Mouse (Mus musculus) ZHBTc4 (cell line): ENCODE measurements around the gene Cdx4.

ENCODE experiments used
- DNase-seq: peaks from one replicate; pipeline ENCODE4 v3.0.0-alpha.2; 2011; ENCODE audit warnings: low read depth, low spot score

Gene Cdx4

DNA sequence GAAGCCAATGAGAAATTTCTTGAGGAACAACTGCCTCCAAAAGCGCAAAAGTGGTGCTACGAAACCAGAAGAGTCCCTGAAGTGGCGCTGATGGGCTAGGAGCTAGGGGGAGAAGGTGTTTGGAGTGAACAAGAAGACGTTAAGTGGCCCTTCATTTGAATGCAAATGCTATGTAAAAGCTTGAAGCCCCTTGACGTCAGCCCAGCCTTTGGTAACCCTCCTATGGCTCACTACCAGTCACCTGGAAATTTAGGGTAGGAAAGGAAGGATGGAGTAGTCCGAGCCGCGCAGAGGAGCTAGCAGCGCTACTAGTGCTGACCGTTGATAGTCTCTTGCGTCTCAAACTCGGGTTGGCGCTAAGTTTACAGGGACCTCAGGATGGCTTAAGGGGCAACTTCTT is at the start of gene Cdx4:
Gene Cdx4 (plus strand): TSS at position 253 of the 400 bp plus-strand sequence.
- peak; percentile 55 for DNase-seq

DNA sequence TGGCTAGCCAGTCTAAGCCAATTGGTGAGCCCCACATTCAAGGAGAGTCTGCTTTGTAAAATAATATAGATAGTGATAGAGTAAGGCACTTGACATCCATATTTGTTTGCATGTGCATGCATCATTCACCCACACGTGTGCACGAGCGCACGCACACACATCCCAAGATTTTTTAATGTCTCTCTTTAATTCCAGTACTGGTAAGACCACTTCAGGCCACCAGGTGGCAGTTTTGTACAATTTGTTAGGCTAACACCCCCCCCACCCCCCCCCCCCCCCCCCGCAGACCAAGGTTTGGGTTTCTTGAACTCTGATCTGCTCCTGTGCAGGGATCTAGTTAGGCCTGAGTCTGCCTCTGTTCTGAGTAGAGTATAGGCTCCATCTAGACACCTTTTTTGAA is 46.9 kb upstream of the Cdx4 start:
- DNase-seq = peak; percentile 59

DNA sequence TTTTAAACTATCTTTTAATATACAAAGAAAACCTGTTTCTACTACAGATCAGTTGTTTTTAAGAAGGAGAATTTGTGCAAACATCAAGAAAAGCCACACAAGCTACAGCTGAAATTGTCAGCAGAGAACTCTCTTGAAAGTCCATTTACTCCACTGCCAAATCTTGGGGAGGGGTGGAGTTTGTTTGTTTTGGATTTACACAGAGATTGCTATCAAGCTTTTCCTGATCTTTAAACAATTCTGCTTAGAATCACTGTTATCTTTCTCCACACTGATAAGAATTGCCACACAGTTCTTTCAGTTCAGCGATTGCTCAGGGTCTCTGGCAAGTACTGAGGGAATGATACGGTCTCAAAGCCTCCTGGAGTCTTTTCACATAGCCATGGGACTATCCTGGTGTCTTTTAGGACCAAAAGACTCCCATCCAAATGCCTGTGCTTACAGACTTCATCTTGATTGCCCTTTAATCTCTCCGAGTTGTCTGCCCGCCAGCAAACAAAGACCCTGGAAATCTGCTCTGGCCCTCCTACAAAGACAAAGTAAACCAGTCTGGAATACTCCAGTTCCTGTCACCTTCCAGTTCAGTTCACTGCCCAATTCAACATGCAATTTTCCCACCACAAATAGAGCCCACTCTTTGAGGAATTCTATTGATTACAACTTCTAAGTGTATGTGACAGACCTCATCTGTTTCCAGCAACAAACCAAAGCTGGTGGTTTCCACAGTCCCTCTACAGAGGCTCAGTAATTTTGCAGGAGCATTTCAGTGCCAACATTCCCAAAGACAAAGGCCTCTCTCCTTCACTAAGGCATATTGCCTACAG is 34.1 kb upstream of the Cdx4 start:
- DNase-seq = peak; percentile 76

DNA sequence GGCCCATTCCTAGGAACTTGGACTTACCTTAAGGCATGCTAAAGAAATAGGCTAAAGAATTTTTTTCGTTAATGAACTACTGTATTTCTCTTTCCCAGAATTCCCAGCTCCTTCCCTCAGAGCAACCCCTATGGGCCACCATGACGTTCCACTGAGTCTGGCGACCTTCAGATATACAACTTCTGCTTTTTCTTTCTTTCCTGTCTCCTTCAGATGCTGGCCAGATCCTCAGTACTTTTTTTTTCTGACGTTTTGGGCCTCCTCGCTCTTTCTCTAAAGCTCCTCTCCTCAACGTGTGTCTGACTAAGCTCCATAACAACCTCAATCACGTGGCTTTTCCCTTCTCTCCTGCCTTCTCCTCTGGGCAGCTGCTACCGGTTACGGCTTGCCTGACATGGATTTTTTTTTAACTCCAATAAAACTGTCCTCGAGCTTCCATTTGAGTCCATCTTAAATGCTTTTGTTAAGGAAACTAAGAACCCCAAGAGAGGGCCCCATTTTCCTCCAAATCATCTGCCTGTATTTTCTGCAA is 33.3 kb upstream of the Cdx4 start:
- no peak for DNase-seq

DNA sequence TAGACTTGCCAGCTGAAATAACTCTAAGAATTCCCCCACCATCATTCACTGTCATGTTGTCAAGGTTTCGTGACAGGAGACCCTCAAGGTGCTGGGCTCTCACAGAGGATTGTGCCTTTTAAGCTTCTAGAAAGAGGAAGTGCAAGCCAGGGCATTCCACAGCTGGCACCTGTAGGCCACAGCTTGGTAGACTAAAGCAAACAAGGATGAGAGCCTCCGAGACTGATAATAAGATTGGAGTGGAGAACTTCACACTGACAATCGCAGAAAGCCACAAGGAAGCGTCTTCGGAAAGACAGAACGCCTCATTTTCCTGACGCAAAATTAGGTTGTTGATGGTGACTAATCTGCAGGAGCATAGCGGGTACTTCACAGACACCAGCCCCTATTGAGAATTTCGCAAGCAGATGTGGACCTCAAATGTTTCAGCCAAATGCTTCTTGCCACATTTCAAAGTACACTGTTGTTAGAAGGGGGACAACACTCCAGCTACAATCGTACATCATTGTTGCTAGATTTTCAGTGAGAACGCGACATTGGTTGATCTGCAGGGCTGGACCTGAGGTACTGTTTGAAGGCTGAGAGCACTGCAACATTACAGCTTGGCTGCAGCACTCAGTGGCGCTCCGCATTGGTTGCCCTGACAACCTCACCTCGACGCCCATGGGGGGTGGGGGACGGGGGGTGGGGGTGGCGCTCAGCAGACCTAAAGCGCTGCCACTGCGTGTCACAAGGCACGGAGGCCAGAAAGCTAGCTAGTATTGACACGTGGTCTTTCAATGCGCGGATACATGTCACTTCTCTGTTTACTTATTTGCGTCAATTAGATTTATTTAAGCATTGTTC is 32.5 kb upstream of the Cdx4 start:
- DNase-seq = peak; percentile 38

DNA sequence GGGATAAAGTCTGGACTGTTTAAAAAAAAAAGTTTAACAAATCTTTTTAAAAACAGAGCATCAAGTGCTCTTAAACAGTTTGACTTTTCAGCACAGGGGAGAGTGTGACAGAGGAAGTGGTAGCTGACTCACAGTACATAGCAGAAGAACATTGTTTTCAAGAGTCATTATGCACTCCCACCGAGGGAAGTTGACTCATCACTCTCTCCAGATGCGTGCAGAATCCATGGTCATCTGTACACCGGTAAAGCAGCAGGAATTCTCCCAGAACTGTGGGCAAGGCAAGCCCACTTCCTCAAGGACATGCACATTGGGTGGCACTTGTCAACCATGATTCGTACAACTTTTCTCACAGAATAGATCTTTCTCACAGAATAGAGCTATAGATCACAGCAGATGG is 22.3 kb upstream of the Cdx4 start:
- DNase-seq = no peak

DNA sequence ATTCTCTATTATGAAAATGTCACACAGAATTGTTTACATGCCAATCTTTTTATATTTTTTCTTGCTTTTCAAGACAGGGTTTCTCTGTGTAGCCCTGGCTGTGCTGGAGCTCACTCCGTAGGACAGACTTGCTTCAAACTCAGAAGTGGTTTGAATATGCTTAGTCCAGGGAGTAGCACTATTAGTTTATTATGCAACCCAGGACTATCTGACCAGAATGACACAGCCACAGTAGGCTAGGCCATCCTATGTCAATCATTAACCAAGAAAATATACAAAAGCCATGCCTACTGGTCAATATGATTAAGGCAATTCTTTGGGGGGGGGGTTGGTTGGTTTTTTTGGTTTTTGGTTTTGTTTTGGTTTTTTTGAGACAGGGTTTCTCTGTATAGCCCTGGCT is 12.9 kb upstream of the Cdx4 start:
- DNase-seq = no peak

DNA sequence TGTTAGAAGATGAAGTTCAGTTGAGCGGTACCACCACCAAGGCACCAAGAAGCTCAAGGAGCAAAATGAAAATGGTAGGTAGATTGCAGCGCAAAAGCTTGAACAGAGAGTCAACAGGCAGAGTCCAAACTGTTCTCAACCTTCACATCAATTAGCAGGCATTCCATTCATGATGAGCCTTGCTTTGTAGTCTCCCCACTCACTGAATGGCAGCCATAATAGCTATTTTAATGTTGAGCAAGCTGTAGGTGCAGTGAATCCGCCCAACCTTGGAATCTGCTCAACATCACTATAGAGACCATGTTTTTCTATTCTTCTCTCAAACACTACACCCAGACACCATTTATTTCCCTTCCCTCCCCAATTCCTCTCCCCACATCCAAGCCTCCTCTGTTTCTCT is 9.5 kb upstream of the Cdx4 start:
- DNase-seq = peak; percentile 94

DNA sequence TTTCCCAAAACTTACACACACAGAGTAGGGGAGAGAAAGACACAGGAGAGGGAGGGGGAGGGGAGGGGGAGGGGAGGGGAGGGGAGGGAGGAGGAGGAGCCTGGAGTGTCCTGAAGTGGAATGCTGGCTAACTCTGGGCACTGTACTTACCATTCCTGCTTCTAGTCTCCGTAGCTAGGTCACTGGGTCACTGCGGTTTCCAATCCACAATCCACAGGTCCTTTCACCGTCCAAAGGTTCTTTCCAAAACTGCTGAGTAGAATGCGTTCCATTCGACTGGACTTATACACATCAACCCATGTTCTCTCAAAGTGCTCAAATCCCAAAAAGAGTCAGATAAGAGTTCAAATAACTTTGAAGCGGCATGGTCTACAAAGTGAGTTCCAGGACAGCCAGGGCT is 7.1 kb upstream of the Cdx4 start:
- peak; percentile 59 for DNase-seq

DNA sequence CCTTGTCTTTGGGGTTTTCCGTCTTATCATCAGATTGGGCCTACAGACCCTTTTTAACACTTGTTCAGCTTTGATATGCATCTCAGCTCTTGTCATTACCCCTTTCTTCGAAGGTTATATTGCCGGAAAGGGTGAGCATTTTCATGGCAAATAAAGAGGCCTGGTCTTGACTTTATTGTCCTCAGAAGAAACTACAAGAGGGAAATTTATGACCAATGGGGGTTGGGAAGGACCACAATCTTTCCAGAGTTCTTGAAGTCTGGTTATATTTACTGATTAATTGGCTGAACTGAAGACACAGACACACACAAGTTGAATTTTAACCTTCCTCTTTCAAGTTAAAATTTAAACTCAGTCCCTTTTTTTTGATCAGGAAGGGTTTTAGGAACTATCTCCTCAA is 4.7 kb downstream of the Cdx4 start:
- no peak for DNase-seq

DNA sequence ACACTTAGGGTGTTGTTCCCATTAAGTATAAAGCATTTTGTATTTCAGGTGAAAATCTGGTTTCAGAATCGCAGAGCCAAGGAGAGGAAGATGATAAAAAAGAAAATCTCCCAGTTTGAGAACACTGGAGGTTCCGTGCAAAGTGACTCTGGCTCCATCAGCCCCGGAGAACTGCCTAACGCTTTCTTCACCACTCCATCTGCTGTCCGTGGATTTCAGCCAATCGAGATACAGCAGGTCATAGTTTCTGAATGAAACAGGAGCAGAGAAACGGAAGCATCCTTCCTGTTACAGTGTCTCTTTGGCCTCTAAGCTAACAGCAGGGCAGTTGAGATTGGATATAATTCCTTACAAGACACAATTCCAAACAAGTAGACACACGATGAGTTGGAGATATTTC is 8.2 kb downstream of the Cdx4 start:
- DNase-seq = no peak

DNA sequence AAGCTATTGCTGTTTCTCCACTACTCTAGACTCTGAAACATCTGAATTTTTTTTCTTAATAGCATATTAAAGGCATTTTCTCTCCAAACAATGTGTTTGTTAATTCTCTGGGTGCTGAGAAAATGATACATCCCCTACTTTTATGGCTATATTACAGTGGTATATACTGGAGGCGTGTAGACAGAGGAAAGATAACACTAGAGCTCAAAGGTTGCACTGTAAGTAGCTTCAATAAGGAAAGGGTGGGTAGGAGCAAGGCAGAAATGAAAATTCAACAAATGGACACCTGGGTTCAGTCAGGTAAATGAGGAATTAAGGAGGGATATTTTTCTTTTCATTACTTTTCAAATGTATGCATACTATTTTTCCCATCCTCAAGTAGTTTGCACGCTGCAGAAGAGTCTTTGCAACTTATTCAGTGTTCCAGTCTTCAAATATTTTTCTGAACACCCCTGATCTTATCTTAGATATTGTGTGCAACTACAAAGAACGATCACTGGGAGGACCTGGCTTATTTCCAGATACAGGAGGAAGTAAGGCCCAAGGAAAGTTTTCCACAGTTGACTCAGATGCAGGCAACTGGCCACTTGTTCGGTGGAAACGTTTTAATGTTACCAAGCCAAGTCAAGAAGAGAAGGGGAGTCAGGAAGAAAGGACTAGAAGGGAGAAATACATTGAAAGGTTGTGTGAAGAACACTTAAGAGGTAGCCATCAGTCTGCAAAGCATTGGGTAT is 10.1 kb downstream of the Cdx4 start:
- no peak for DNase-seq

DNA sequence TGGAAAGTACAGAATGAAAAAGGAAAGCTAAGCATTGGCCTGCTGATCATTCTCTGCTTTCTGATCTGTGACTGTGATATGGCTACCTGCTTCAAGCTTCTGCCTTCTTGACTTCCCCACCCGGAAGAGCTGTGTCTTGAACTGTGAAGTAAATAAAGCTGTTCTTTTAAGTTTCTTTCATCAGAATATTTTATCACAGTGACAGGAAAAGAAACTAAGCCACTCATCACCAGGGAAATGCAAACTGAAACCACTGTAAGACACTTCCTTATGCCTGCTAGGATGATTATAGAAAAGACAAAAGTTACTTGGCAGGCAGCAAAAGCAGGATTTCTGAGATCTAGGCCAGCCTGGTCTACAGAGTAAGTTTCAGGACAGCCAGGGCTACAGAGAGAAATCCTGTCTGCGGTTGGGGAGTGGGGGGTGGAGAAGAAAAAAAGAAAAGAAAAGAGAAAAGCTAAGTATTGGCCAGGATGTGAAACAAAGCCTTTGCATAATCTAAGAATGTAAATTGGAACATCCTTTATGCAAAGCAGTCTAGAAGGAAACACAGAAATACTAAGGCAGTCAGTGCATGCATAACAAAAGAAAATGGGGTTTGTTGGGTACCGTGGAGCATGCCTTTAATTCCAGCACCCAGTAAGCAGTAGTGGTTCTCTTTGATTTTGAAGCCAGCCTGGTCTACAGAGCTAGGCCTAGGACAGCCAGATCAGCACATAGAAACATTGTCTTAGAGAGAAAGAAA is 20.3 kb downstream of the Cdx4 start:
- peak; percentile 31 for DNase-seq

DNA sequence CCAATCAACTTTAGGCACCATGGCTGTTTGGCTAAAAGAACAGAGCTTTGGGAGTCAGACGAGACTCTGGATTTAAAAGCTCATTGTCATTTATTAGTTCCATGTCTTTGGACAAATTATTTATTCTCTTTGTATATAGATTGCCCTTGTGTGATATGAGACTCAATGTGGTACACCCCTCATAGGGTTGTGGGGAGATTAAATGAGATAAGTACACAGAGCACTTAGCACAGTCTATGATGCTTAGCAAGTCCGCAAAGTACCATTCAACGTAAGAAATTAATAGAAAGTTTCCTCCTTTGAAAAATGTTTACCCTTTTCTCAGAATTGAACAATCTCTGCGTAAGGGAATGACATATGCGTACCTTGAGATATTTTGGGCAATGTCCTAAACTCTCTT is 34.6 kb downstream of the Cdx4 start:
- no peak for DNase-seq

DNA sequence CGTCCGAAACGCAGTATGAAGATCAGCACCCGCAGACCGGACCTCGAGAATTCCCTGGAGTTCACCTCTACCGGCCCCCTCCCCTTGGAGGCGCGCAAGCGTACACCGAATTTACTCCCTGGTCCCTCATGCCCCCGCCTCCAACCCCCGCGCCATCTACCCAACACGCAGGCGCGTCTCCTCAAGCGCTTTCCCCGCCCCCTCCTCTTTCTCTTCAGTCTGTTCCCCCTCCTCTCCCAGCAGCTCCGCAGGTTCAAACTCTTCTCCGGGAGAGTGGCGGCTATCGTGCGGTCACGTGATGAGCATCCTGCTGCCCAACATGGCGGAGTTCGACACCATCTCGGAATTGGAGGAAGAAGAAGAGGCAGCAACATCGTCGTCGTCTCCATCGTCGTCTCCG is 35.1 kb downstream of the Cdx4 start, which contains the start of gene Chic1:
Gene Chic1 (plus strand): TSS at position 190 of the 400 bp plus-strand sequence.
- peak; percentile 96 for DNase-seq

DNA sequence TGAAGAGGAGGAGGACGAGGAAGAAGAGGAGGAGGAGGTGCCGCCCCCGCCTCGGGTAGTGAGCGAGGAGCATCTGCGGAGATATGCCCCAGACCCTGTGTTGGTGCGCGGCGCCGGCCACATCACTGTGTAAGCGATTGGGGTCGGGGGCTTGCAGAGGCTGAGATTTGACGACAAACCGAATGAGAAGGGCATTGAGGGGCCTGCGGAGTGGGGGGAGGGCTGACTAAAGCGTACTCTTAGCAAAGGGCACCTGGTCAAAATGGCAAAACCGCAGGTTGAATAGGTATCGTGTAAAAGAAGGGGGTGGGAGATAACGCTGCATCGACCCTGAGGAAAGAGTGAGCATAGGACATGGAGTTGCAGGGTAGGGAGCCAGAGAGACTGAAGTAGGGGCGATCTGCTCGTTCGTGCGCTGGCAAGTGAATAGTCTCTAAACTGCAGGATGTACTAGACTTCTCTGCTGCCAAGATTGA is 35.6 kb downstream of the Cdx4 start:
- no peak for DNase-seq

DNA sequence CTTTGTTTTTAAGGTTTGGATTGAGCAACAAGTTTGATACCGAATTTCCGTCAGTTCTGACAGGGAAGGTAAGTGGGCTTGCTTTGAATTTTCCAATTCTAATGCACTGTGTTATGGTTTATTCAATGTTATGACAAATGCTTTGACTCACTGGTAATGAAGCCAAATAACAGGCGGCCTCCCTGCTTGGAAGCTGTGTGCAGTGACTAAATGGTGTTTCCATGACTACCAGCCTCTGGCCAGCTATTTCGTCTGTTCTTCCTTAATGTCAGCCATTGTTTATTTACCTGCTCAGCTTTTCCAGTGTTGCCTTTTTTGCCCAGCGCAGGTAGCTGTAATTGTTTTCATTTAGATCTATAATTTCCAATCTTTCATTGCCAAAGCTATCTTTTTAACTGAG is 45.0 kb downstream of the Cdx4 start:
- no peak for DNase-seq

DNA sequence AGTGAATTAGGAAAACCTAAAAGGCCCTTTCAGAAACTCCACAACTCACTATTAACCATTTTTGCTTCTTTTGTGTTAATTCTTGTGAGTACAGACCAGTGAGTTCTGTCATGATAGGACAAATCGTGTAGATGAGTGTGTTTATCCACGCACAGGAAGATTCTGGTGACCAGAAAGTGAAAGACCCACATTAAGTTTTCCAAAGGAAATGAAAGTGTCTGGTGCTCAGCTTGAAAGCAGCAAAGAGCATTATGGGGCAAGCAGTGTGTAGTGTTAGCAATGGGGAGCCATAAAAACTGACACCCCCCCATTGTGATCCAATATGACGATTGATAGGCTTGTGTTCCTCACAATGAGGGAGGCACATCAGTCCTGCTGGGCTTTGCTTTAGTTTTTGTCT is 47.5 kb downstream of the Cdx4 start:
- no peak for DNase-seq

DNA sequence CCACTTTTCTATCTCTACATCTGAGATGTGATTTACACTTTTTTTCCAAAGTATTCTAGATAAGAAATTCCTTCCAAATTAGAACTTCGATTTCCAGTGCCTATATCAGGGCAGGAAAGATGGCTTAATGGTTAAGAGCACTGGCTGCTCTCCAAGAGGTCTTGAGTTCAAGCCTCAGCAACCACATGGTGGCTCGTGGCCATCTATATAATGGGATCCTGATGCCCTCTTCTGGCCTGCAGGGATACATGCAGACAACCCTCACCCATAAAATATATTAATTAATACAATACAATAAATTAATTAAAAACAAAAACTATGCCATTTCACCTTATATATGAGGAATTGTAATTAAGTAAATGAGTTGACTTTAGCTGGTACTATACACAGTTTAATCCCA is 50.0 kb downstream of the Cdx4 start:
- DNase-seq = peak; percentile 46

DNA sequence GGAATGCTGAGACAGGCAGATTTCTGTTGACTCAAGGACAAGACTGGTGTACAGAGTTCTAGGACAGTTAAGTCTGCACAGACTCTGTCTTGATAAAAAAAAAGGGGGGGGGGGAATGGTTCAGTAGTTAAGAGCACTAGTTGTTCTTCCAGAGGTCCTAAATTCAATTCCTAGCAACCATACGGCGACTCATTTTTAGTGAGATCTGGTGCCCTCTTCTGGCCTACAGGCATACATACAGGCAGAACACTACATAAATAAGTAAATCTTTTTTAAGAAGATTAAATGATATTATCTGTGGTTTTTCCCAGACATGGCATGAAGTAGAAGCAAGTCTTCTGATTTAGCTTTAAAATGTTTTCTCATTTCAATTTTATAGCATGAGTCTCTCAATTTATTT is 50.4 kb downstream of the Cdx4 start:
- DNase-seq = peak; percentile 66

DNA sequence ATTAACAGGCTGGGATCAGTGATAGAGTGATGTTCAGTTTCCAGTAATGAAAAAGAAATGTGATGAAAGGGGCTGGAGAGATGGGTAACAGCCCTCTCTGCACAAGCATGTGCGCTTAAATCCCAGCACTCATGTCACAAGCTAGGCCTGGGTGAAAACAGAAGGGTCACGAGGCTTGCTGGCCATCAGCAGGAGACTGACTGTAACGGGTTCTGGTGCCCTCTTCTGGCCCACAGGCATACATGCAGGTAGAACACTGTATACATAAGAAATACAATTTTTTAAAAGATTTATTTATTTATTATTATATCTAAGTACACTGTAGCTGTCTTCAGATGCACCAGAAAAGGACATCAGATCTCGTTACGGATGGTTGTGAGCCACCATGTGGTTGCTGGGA is 53.1 kb downstream of the Cdx4 start:
- DNase-seq = peak; percentile 63
